Mouse (Mus musculus): ENCODE results near the gene H6pd. TPM values are rescaled to one million over a fixed set of nuclear protein-coding genes. Genes with fewer than 3 reads are reported as not detected.

Gene H6pd
- polyA plus RNA-seq, 1 experiment, result 5.7 TPM

DNA sequence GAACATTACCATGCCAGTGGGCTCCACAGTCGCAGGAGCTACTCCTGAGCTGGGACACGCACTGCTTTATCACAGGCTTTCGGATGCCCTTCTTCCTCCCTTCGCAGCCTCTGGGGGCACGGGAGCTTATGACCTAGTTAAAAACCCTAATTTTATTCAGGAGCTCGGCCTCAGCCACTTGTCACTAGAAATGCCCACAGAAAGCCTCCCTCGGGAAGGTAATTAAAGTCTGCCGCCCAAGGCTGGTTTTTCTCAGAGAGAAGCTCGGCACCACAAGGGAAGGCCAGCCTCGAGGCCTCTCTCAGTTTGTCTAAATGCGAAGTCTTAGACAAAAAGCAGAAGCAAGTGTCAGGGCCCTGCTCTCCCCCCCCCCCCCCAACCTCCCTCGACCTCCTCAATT is 64.6 kb downstream of the H6pd start:
- peaks cover 15% of the 10 kb centered on the region for H3K4me1 ChIP-seq (ENCODE audit: control insufficient read depth, insufficient read depth, low read length)
- TF ChIP-seq POLR2A (IDR thresholded peaks at IDR 0.05; ENCODE audit: extremely low read depth, insufficient read depth, low read length), result no peak
- no peak for TF ChIP-seq CTCF (IDR thresholded peaks at IDR 0.05; ENCODE audit: extremely low read depth, insufficient read depth, low read length)
- no peak overlapping the region for H3K27ac ChIP-seq (ENCODE audit: insufficient read depth, low read length)
- H3K4me3 ChIP-seq (ENCODE audit: insufficient read depth, low read length), result no peak overlapping the region

DNA sequence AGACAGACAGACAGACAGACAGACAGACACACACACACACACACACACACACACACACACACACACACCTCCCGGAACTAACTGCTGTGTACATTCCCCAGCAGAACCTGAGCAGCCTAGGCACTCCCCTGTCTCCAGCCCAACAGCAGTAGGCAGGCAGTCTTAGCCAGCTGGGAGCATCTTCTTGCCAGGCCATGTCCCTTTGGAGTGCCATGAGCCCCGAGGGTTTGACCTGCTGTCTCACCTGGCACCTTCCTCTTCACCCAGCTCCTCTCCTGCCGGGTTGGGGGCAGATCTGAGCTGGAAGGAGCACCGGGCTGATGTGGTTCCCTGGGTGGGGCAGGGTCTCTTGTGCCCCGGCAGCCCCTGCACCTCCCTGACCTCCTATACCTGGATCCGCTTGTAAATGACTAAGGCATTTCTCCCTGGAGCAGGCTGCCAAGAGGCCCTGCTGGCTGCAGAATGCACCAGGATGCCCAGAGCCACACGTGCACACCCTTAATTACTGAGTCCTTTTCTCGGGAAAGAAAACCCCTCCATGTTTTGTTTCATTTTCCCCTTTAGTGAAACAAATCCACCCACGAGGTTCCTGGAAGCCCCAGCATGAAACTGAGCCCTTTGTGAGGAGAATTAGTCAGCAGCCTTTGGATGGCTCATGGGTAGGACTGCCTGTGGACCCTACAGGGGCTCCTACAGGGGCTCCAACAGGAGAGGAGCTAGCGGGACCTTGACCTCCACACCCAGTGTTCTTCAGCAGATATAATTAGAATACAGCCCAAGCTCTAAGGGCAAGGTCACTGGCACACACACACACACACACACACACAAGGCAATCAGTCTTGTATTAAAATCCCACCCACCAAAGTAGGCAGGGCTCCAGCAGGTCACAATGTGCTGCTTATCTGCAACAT is 65.7 kb downstream of the H6pd start:
- TF ChIP-seq CTCF (IDR thresholded peaks at IDR 0.05; ENCODE audit: extremely low read depth, insufficient read depth, low read length) (no peak), POLR2A (IDR thresholded peaks at IDR 0.05; ENCODE audit: extremely low read depth, insufficient read depth, low read length) (no peak)
- Histone ChIP-seq H3K27ac (ENCODE audit: insufficient read depth, low read length) (no peak overlapping the region), H3K4me3 (ENCODE audit: insufficient read depth, low read length) (no peak overlapping the region)

DNA sequence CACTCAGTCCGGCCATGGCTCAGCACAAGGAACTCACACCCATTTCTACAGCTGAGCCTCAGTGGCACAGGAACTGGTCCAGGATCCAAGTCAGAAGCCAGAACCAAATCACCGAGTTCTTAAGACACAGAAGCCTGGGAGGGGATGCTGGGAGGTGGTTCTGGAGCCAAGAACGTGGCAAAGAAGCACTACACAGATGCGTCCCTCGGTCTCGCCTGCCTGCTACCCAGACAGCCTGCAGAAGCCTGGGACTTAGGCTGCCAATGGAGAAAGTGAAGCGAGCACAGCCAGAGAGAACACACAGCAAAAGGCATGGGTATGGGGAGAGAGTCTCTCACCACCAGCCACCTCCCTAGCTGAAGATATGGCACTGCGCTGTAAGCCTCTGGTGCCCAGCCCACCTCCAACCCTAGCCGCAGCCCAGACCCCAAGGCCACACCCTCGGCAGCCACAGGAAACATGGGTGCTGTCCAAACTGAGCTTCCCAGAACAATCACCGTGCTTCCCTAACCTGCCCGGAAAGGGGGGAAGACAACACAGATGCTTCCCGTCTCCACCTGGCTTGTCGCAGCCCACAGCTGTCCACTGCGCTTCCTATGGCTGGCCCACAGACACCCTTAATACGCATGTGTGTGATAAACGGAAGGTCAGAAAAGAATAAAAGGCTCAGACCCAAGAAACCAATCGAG is 67.6 kb downstream of the H6pd start:
- H3K4me1 ChIP-seq (ENCODE audit: control insufficient read depth, insufficient read depth, low read length), result peaks cover 8% of the 10 kb centered on the region
- no peak overlapping the region for H3K27ac ChIP-seq (ENCODE audit: insufficient read depth, low read length)
- H3K4me3 ChIP-seq (ENCODE audit: insufficient read depth, low read length), result no peak overlapping the region
- TF ChIP-seq POLR2A (IDR thresholded peaks at IDR 0.05; ENCODE audit: extremely low read depth, insufficient read depth, low read length) (no peak), CTCF (IDR thresholded peaks at IDR 0.05; ENCODE audit: extremely low read depth, insufficient read depth, low read length) (no peak)

More for the DNA sequence above, 65.7 kb downstream of the H6pd start:
- H3K4me1 ChIP-seq (ENCODE audit: control insufficient read depth, insufficient read depth, low read length), result peaks cover 11% of the 10 kb centered on the region

DNA sequence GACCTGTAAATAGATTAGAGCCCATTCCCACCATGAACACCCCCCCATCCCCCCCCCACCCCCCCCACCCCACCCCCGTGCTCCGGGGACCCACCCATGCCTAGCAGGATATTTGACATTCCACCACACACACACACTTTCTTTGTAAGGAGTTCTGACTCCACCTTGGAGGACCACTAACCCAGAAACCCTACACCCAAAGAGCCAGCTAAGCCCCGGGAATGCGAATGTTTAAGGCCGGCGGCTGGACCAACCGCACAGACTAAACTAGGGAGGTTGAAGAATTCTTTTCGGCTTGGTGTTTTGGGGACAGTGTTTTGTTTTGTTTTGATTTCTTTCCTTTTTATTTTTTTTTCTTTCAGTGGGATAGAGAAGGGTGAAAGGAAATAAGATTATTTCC is 70.1 kb downstream of the H6pd start:
- H3K27ac ChIP-seq (ENCODE audit: insufficient read depth, low read length), result no peak overlapping the region
- H3K4me3 ChIP-seq (ENCODE audit: insufficient read depth, low read length), result no peak overlapping the region
- no peak for TF ChIP-seq CTCF (IDR thresholded peaks at IDR 0.05; ENCODE audit: extremely low read depth, insufficient read depth, low read length)
- no peak for TF ChIP-seq POLR2A (IDR thresholded peaks at IDR 0.05; ENCODE audit: extremely low read depth, insufficient read depth, low read length)
- peaks cover 8% of the 10 kb centered on the region for H3K4me1 ChIP-seq (ENCODE audit: control insufficient read depth, insufficient read depth, low read length)

DNA sequence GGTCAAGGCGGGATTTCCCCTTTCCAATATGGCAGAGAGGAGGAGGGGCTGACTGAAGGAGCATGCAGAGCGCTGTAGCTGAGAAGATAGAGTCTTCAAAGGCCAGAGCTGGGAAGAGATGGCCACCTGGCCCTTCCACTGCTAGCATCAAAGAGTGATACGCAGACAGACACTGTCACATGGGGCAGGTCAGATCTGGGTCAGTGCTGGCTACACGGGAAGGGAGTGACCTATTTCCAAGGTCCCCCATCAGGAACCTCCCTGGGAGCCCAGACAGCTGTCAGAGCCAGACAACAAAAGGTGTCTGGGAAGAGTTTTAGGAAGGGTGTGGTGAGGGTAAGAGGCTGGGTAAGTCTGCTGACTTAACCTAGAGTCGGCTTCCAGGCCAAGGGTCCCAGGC is 71.9 kb downstream of the H6pd start:
- TF ChIP-seq CTCF (IDR thresholded peaks at IDR 0.05; ENCODE audit: extremely low read depth, insufficient read depth, low read length) (no peak), POLR2A (IDR thresholded peaks at IDR 0.05; ENCODE audit: extremely low read depth, insufficient read depth, low read length) (no peak)
- Histone ChIP-seq H3K27ac (ENCODE audit: insufficient read depth, low read length) (no peak overlapping the region), H3K4me3 (ENCODE audit: insufficient read depth, low read length) (no peak overlapping the region), H3K4me1 (ENCODE audit: control insufficient read depth, insufficient read depth, low read length) (peaks cover 3% of the 10 kb centered on the region)

DNA sequence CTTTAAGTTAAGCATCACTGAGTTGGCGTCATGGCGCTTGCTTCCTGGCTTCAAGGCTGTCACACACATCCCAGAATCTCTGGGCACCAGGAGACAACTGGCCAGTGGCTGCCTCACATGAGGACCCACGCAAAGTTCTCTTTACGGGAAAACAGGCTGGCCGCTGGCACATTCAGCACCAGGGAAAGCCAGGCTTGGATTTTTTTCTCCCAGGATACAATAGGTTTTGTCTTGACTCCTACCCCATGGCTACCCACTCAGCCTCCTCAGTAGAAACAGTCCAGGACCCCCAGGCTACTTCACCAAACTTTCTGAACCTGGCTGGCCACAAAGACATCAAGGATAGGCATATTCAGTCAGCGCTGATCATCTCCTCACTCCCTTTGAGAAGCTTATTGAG is 73.4 kb downstream of the H6pd start:
- Histone ChIP-seq H3K4me3 (ENCODE audit: insufficient read depth, low read length) (no peak overlapping the region), H3K27ac (ENCODE audit: insufficient read depth, low read length) (no peak overlapping the region), H3K4me1 (ENCODE audit: control insufficient read depth, insufficient read depth, low read length) (no peaks in the 10 kb centered on the region)
- TF ChIP-seq CTCF (IDR thresholded peaks at IDR 0.05; ENCODE audit: extremely low read depth, insufficient read depth, low read length) (no peak), POLR2A (IDR thresholded peaks at IDR 0.05; ENCODE audit: extremely low read depth, insufficient read depth, low read length) (no peak)

DNA sequence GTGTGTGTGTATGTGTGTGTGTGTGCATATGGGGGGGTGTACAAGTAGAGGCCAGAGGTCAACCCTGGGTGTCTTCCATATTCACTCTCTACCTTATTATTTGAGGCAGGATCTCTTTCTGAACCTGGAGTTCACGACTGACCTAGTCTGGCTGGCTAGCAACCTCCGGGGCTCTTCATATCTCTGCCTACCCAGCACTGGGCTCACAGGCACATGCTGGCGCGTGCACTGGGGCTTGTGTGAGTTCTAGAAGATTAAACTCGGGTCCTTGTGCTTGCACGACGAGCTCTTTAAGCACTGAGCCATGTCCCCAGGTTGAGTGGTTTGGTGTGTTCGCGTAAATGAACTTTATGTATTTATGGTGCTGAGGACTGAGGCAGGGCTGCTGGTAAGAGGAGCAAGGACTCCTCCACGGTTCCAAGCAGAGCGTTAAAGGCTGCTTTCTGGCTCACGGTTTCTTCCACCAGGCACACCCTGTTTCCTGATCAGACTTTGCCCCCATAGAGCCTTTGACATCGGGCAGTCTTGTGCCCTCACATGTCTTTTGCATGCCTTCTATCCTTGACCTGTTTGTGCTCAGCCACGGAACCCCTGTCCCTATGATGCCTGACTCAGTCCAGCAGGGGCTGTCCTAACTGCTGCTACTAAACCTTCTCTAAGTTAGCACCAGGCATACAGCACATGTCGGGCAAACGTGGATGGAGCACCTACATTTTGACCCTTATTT is 75.1 kb downstream of the H6pd start:
- TF ChIP-seq CTCF (IDR thresholded peaks at IDR 0.05; ENCODE audit: extremely low read depth, insufficient read depth, low read length), result no peak
- TF ChIP-seq POLR2A (IDR thresholded peaks at IDR 0.05; ENCODE audit: extremely low read depth, insufficient read depth, low read length), result no peak
- no peak overlapping the region for H3K27ac ChIP-seq (ENCODE audit: insufficient read depth, low read length)
- H3K4me1 ChIP-seq (ENCODE audit: control insufficient read depth, insufficient read depth, low read length), result no peaks in the 10 kb centered on the region

DNA sequence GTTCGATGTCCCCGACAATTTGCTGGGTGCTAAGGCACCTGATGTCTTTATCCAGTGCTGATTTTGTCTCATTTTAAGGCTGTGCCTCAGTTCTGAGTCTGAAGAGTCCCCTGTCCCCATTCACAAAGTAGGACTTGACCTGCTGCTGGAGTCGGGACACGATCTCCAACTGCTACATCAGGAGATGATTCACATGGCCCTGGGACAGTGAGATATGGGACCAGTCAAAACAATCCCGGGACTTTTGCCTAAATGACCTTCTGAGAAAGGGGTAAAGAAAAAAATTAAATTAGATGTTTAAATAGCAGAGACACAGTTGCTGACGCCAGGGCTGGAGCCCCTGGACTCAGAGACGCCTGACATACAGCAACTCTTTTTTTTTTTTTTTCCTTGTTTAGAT is 75.8 kb downstream of the H6pd start:
- H3K27ac ChIP-seq (ENCODE audit: insufficient read depth, low read length), result no peak overlapping the region
- H3K4me3 ChIP-seq (ENCODE audit: insufficient read depth, low read length), result no peak overlapping the region
- no peaks in the 10 kb centered on the region for H3K4me1 ChIP-seq (ENCODE audit: control insufficient read depth, insufficient read depth, low read length)
- no peak for TF ChIP-seq CTCF (IDR thresholded peaks at IDR 0.05; ENCODE audit: extremely low read depth, insufficient read depth, low read length)
- TF ChIP-seq POLR2A (IDR thresholded peaks at IDR 0.05; ENCODE audit: extremely low read depth, insufficient read depth, low read length), result no peak

More for the DNA sequence above, 75.1 kb downstream of the H6pd start:
- H3K4me3 ChIP-seq (ENCODE audit: insufficient read depth, low read length), result no peak overlapping the region

DNA sequence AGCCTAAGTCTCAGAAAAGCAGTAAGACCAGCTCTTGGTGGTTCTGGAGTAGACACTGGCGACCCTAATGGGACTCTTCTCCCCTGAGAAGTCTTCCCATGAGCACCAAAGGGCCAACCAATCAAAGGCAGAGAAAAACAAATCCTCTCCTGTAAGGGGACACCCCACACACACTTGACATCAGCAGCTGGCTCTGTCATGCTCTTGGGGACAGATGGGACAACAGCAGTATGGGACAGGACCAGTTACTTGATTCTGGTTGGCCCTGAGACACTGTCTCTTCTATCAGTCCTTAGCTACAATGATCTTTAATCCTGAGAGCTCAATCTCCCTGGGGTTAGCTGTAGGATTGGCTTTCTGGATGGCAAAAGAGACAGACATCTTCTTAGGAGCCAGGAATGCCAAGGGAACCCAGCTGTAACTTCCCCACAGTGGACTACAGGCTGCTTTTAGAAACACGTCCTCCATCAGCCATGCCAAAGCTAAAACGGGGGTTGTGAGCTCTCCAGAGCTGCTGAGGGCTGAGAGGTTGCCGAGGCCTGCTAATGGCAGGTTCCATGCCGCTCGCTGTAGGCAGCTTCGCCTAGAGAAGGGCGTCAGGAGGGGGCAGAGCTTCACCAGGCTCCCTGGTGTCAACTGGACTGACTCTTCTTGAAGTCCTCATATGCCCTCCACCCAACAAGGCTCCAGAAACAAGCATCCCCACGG is 76.6 kb downstream of the H6pd start:
- Histone ChIP-seq H3K27ac (ENCODE audit: insufficient read depth, low read length) (no peak overlapping the region), H3K4me1 (ENCODE audit: control insufficient read depth, insufficient read depth, low read length) (no peaks in the 10 kb centered on the region), H3K4me3 (ENCODE audit: insufficient read depth, low read length) (no peak overlapping the region)
- no peak for TF ChIP-seq POLR2A (IDR thresholded peaks at IDR 0.05; ENCODE audit: extremely low read depth, insufficient read depth, low read length)
- no peak for TF ChIP-seq CTCF (IDR thresholded peaks at IDR 0.05; ENCODE audit: extremely low read depth, insufficient read depth, low read length)
